Mouse (Mus musculus): ENCODE measurements around the gene Eipr1. TPM values are rescaled to one million over a fixed set of nuclear protein-coding genes. Genes with fewer than 3 reads are reported as not detected.

Eipr1 gene
- total RNA-seq, 2 experiments from 2014 or later = 22.7 to 26.9 TPM

DNA sequence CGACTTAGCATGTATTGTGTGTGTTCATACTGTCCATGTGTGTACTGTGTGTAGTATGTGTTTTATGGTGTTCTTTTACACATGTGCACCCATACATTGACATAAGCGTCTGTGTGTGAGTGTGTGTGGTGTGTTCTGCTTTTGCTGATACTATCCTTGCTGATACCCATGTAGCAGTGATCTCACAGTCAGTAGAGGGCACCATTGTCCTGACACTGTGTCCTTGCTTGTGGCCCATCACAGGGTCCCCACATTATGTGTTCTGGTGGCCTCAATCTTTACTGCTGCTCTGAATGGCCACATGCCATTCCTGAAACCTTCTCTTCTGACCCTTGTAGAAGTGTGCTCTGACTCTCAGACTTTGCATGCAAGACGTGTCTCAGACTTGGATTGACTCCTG is 22.2 kb downstream of the Eipr1 start:
- no peak for ATAC-seq (ENCODE audit: poor library complexity, severe bottlenecking)

DNA sequence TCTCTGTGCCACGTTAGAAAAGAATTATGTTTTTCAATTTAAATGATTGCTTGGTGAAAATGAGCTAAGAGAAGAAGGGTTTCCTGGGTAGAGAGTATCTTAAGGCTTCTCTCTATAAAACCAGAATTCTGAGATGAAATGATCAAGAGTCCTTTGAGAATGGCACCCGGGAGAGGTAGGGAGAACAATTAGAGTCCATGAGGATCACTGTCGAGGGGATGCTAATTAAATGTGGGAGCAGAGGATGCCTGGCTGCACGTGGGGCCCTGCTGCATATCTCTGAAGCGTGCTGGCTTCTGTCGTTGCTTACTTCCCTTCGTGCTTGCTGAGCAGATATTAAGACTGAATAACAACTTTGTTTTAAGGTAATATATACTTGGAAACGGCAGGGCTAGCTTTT is 23.5 kb downstream of the Eipr1 start:
- no peak for ATAC-seq (ENCODE audit: poor library complexity, severe bottlenecking)

DNA sequence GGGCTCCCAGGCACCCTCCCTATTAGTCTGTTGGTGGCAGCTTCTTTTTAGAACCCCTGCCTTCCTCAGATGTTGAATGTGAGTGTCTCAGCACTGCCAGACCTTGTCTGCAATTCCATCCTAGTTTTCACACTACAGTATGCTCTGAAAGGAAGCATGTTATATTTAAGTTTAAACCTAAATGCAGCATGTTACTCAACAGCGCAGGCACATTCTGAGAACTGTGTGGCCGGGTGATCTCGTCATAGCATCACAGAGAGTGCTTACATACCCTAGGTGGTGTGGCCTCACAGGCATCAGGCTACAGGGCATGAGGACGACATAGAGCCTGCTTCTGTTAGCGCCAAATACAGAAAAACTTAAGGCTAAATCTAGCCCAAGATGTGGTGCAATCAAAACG is 24.0 kb downstream of the Eipr1 start:
- no peak for ATAC-seq (ENCODE audit: poor library complexity, severe bottlenecking)

DNA sequence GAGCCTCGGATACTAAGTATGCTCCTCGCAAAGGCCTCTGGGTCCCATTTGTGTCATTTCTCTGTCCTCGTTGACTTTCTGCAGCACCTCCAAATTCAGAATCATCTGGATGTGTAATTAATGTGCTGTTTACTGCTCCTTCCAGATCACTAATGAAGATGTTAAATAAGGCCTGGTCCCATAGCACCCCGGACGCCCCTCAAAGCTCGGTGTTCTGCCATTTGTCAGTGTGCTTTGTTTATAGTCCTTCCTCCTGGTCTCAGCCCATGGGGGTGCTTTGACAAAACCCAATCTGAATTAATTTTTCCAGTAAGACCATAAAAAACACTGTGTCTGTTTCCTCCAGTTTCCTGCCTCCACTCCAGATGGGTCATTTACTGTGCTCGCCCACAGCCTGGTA is 28.6 kb downstream of the Eipr1 start:
- ATAC-seq (ENCODE audit: poor library complexity, severe bottlenecking) = no peak

DNA sequence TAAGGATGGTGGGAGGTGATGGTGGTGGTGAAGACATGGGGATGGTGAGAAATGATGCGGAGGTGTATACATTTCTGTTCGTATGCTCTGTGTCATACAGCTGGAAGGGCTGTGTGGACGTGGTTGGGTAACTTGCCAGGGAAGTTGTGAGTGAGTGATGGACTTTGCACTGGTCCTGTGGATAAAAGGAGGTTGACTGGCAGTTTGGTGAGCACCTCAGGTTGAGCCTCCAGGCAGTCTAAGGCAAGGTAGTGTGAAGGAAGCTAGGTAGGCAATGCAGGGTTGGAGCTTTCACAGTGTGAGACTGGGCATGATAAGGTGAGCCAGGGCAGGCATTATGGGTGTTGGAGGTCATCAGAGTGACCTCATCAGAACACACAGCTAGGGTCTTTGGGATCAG is 31.0 kb downstream of the Eipr1 start:
- no peak for ATAC-seq (ENCODE audit: poor library complexity, severe bottlenecking)

DNA sequence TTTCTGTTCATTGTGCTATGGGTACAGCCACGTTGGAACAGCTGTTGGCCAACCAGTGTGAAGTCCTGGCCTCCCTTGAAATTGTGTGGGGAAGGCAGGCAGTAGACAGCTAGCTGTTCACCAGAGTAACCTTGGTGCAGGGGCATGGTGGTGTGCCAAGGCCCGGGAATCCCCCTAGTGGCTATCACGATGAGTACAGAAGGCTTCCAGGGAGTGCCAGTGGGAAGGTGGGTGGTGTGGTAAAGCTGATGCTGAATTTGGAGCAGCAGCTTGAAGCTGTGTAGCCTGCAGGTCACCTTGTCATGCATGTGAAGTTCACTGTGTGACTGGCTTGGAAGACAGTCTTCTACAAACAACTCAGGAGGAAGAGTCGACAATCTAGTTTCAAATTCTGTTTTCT is 32.8 kb downstream of the Eipr1 start:
- no peak for ATAC-seq (ENCODE audit: poor library complexity, severe bottlenecking)

DNA sequence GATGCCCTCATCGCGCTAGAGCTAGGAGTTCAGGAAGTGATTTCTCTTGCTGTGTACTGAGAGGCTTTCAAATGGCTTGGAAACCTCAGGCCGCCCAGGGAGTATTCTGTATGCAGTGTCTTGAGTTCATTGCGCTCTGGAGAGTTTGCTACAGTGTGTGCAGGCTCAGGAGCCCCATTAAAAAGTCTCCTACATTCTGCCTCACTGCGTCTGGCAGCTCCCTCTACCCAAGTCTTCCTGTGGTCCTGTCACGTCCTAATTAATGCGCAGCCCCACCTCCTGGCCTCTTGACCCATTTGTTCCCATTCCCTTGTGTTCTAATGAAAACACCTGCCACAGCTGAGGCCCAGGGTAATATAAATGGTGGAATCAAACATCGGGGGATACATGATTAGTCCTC is 33.3 kb downstream of the Eipr1 start:
- no peak for ATAC-seq (ENCODE audit: poor library complexity, severe bottlenecking)

DNA sequence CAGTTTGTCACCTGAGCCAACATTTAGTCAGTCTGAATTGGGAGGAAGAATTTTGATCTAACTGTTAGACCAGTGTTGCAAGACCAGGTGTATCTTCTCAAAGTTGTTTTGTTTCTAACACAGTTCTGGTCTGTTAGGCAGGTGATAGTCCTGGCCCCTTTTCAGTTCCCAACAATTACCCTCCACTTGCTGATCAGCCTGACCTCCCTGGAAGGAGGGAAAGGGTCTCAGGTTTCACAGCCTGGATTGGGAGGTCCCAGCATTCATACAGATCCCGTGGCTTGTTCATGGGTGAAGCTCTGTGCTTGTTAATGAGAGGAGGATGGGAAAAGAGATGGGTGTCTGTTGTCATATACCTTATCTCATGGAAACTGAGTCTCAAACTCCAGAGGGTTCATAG is 33.7 kb downstream of the Eipr1 start:
- no peak for ATAC-seq (ENCODE audit: poor library complexity, severe bottlenecking)

DNA sequence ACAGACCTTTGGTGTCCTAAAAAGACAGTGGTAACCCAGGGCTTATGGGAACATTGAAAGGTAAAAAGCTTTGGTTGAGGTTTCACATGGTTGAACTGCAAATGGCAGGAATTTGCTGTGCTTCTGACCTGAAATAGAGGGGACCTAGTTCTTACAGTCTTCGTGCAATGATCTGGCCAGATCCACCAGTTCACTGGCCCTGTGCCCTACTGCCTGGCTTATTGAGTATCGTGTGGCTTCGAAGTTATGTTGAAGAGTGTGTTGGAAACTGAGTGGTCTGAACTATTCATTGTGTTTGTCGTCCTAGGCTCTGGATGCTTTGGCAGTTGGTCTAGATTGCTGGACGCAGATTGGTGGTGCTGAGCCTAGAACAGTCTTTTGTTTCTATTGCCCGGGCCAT is 34.7 kb downstream of the Eipr1 start:
- no peak for ATAC-seq (ENCODE audit: poor library complexity, severe bottlenecking)

DNA sequence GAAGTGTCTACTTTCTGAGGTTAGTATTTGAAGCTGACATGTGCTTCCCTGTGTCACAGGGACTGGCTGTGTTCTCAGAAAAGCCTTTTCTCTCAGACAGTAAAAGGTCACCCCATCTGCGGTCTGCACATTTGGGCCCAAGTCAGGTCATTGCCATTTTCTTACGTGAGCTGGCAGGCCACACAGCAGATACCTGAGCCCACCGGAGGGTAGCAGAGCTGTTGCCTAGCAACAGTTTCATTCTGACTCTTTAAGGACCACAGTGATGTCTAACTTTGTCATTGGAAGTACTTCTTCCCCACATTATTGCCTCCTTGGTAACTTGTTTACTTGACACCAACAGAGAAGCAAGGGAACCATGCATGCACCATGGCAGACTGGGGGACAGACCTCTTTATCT is 41.0 kb downstream of the Eipr1 start:
- ATAC-seq (ENCODE audit: poor library complexity, severe bottlenecking) = no peak

DNA sequence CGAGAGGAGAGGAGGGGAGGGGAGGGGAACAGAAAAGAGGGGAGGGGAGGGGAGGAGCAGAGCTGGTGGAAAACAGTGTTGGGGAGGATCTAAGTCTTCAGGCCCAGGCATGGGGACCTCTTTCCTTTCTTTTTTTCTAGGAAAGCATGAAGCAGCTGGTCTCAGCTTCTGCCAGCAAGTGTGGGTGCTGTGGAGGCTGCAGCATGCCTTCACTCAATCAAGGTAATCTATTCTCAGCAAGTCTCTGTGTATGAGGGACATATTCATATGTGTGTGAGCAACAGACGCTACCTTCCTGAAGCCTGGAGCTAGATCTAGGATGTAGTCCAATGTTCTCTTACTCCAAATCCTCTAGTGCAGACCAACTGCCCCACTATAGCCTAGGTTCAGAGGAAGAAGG is 42.1 kb downstream of the Eipr1 start:
- ATAC-seq (ENCODE audit: poor library complexity, severe bottlenecking) = no peak

DNA sequence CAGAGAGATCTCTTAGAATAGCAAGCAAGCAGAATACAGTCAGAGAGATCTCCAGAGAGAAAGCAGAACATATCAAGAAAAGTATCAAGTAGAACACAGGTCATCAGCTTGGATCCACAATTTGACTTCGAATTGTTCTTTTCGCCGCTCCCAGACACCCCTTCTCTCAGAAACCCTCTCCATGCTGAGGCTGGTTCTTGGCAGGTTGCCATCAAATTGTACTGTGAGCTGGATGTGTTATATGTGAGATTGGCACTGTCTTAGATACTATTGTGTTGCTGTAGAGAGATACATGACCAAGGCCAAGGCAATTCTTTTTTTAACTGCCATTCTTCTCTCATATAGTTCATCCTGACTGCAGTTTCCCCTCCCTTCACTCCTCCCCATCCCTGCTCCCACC is 43.4 kb downstream of the Eipr1 start:
- ATAC-seq (ENCODE audit: poor library complexity, severe bottlenecking) = no peak

DNA sequence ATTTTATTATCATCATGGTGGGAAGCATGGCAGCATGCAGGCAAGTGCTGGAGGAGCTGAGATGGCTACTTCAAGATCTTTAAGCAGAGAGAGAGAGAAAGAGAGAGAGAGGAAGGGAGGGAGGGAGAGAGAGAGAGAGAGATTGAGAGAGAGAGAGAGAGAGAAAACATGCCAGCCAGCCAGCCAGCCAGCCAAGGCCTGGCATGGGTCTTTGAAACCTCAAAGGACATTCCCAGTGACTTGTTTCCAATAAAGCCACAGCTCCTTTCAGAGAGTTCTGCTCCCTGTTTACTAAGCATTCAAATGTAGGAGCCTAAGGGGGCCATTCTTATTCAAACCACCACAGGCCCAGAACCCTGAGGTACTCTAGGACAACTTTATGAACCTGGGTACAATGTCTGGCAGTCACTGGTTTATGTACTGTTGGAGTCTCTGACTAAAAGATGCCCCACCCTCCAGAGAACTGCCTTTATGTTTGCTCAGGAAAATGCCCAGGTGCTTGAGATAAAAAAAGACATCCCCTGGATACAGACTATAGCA is 45.3 kb downstream of the Eipr1 start:
- no peak for ATAC-seq (ENCODE audit: poor library complexity, severe bottlenecking)

DNA sequence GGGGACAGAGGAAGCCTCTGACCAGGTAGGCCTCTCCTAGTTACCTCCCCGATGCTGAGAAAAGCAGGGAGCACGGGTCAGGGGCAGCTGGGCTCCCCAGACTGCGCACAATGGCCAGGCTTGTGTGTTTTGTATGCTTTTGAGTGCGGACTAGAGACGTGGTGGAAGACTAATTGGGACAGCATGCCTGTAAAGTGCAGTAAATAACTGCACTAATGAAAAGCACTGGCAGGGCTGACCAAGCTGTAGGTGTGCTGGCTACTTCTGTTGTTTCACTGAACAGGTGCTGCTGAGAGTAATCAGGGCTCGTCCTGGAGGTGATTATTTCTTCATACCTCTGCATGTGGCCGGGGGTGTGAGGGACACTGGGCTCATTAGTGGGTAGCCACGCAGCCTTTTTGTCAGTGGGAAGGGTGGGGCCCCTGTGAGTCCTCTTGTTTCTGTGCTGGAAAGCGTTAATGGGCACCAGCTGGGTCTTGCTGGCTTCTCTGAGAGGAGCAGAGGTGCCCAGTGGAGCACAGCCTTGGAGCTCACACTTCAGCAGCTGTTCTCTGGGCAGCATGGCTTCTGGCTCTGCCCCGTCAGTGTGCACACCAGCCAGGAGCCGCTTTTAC is 48.3 kb downstream of the Eipr1 start:
- no peak; the same call in 1 of the 2 replicates for ATAC-seq (ENCODE audit: poor library complexity, severe bottlenecking)

DNA sequence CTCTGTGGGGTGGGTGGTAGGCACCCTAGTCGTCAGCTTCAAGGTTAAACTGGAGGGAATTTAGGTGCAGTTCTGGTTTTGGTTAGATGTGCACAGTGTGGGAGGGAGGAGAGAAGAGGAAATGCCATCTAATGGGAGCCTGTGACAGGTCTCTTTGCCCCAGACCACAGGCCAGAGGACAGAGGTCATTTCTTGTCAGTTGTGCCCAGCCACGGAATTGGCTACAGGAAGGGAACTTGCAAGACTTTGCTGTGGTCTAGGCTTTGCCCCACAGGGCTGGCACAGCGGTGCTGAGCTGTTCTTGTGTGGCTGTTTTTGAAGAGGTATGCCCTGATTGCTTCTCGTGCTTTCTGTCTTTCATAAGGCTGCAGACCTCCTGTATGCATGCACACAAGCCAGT is 48.8 kb downstream of the Eipr1 start:
- ATAC-seq (ENCODE audit: poor library complexity, severe bottlenecking) = peak; percentile 87

DNA sequence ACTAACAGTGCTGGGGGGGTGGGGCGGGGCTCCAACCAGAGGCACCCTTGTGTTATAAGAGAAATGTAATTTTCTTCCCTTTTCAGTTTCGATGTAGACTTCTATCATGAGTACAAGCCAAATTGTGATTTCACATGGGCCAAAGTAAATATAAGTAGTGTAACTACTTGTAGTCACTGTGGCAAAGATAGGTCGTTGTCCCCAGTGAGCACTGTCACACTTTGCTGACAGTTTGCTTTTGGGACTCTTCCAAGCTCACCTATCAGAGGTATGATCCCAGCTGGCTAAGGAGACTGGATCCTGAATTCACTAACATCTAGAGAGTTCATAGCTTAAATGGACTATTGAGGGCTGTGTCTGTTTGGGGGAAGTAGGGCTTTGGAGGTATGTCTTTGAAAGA is 49.3 kb downstream of the Eipr1 start:
- ATAC-seq (ENCODE audit: poor library complexity, severe bottlenecking) = peak; percentile 40

DNA sequence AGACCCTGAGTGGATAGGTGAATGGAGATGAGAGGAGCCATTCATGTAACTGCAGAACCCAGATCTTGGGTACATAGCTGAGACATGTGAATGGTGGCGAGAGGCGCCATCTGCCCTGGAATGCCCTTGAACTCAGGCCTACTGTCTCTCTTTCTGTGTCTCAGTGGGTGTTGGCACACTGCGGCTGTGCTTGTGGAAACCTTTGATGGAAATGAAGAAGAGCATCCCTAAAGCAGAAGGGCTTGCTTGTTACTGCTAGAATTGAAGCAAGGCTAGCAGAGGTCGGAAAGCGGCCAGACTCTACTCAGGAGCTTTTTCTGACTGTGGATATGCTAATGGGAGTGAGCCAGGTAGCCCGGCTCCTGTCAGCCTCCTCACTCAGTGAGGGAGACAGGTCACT is 50.1 kb downstream of the Eipr1 start:
- ATAC-seq (ENCODE audit: poor library complexity, severe bottlenecking) = no peak

DNA sequence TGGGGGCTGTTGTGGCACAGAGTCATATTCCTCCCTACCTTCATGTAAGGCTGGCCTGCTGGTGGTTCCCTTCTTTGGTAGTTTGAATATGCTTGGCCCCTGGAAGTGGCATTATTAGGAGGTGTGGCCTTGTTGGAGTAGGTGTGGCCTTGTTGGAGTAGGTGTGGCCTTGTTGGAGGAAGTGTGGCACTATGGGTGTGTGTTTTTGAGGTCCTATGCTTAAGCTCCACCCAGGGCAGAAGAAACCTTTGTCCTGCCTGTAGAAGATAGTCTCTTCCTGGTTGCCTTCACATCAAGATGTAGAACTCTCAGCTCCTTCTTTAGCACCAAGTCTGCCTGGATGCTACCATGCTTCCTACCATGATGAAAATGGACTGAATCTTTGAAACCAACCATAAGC is 51.4 kb downstream of the Eipr1 start:
- no peak for ATAC-seq (ENCODE audit: poor library complexity, severe bottlenecking)

DNA sequence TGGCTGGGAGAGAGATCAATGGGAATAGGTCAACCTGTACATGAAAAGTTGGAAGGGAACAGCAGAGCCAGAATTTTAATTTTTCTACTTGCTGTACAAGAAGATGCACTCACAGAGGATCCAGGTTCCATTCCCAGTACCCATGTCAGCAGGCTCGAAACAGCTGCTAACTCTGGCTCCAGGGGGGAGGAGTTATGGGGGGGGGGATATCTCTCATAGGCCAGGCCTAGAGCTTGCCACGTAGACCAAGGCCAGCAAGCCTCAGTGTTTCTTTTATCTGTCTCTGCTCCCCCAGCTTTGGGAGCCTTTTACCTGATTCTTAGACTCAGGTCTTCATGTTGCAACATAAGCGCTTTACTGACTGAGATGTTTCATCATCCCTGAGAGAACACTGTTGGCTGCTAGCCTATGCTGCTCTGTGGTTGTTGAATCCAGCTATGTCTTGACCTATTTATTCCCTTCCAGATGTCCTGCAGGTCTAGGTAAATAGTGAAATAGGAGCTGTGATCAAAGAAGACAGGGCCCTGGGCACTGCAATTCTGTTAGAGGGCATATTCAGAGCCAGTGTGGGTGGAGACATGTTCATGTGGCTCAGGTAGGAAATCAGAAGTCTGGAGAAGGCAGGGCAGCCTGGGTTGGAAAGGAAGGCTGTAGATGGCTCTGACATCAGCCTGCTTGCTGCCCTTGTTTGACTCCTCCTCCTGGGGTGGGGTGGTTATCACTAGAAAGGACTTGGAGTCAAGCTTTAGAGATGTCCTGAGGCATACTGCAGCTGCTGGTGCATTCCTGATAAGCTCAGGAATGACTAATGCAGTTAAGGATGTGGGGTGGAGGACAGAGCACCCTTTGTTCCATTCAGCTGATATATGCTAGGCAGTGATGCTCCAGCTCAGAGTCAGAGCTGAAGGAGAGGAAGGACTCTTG is 53.2 kb downstream of the Eipr1 start:
- no peak for ATAC-seq (ENCODE audit: poor library complexity, severe bottlenecking)

DNA sequence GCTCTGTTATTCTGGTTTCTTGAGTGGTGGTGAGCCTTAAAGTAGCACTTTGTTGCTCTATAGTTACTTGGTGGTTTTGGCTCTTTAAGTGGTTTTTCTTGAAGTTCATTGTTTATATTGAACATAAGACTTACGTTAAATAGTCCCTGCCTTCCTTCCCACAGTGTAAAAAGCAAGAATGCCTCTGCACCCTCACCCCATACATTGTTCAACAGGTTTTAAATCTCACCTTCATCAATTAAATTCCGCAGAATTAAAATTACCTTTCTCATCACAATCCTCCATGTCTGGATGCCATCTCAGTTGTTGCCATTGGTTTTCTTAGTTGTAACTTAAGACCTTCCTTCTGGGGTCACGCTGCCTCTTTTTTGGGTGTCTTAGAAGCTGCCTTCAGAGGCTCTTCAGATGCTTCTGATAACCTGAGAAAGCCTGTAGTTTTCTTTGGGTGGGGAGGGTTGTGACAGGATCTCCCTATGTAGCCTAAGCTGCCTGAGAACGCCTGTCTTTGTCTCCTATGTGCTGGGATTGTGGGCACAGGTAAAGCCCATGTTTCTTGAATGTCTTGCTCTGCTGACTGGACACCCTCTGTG is 57.3 kb downstream of the Eipr1 start:
- ATAC-seq (ENCODE audit: poor library complexity, severe bottlenecking) = no peak

DNA sequence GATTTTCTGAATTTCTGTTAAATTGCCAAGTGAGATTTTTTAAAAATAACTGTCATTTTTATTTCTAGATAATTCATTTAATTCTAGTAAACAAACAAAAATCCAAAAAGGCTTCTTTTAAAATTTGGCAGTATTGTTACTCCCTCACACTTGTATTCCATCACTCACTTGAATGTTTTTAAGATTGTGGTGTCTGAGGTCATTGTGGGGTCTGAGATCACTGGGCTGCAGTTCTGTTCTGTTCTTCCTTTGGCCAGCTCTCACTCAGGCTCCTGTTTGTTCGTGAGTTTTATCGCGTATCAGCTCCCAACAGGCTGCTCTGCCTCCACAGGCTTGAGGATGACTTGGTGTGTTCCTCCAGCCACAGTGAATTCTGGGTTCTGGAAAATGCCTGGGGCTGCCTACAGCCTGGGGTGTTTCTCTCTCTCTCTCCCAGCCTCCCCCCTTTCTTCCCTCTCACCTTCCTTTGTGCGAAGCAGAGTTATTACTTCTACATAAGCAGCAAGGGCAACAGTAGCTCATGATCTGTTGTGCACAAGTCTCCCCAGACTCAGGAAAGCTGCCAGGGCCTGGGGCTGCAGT is 58.2 kb downstream of the Eipr1 start:
- no peak for ATAC-seq (ENCODE audit: poor library complexity, severe bottlenecking)
